Mouse (Mus musculus) adrenal gland, postnatal 25 days (tissue): Measurements from ENCODE around the gene Pold2. TPM values are rescaled to one million over a fixed set of nuclear protein-coding genes. Genes with fewer than 3 reads are reported as not detected.

Source experiments
- DNase-seq: peaks from one replicate; pipeline ENCODE4 v3.0.0; 2021; ENCODE audit warnings: mixed read lengths
- total RNA-seq: library from RNA; stranded (reverse); gene quantifications from 2 replicates; pipeline ENCODE4 v1.2.3, GENCODE M21; 2021

The Pold2 gene
- total RNA-seq, 1 experiment from 2014 or later, result 42.2 TPM

- no peak for DNase-seq
Measured at GRCm38 (mm10) chr11:5858723-5859122, 19.4 kb downstream of the Pold2 start.

GRCm38 (mm10) chr11:5856479-5857130, 21.5 kb downstream of the Pold2 start:
- no peak for DNase-seq

- peak; percentile 69 for DNase-seq
Measured at GRCm38 (mm10) chr11:5855902-5856301, 22.2 kb downstream of the Pold2 start.

GRCm38 (mm10) chr11:5855481-5855880, 22.6 kb downstream of the Pold2 start:
- DNase-seq, result no peak

- no peak for DNase-seq
Measured at GRCm38 (mm10) chr11:5852314-5852713, 25.8 kb downstream of the Pold2 start.

- no peak for DNase-seq
Measured at GRCm38 (mm10) chr11:5851021-5851736, 26.9 kb downstream of the Pold2 start.

GRCm38 (mm10) chr11:5850452-5850851, 27.6 kb downstream of the Pold2 start:
- no peak for DNase-seq

GRCm38 (mm10) chr11:5849316-5849715, 28.8 kb downstream of the Pold2 start:
- peak; percentile 40 for DNase-seq

GRCm38 (mm10) chr11:5848741-5849140, 29.4 kb downstream of the Pold2 start:
- DNase-seq, result no peak

GRCm38 (mm10) chr11:5846639-5847345, 31.3 kb downstream of the Pold2 start:
- DNase-seq, result peak; percentile 44

GRCm38 (mm10) chr11:5843131-5843530, 35.0 kb downstream of the Pold2 start:
- DNase-seq, result no peak

GRCm38 (mm10) chr11:5841751-5842150, 36.3 kb downstream of the Pold2 start:
- DNase-seq, result no peak

GRCm38 (mm10) chr11:5840346-5840745, 37.7 kb downstream of the Pold2 start:
- DNase-seq, result no peak

GRCm38 (mm10) chr11:5837251-5838246, 40.5 kb downstream of the Pold2 start, which contains the start of gene Polm:
TSS of gene Polm (minus strand) at chr11:5838016.
- peak; percentile 91 for DNase-seq

GRCm38 (mm10) chr11:5836126-5836525, 42.0 kb downstream of the Pold2 start:
- DNase-seq, result no peak

GRCm38 (mm10) chr11:5835057-5835456, 43.0 kb downstream of the Pold2 start:
- no peak for DNase-seq

GRCm38 (mm10) chr11:5834506-5834905, 43.6 kb downstream of the Pold2 start:
- DNase-seq, result no peak

- no peak for DNase-seq
Measured at GRCm38 (mm10) chr11:5829327-5829726, 48.8 kb downstream of the Pold2 start.

- DNase-seq, result no peak
Measured at GRCm38 (mm10) chr11:5828509-5829191, 49.4 kb downstream of the Pold2 start.

- no peak for DNase-seq
Measured at GRCm38 (mm10) chr11:5827931-5828330, 50.2 kb downstream of the Pold2 start.

GRCm38 (mm10) chr11:5825432-5825831, 52.7 kb downstream of the Pold2 start:
- DNase-seq, result no peak
